Mouse (Mus musculus): Measurements from ENCODE around the gene Klf6.

DNA sequence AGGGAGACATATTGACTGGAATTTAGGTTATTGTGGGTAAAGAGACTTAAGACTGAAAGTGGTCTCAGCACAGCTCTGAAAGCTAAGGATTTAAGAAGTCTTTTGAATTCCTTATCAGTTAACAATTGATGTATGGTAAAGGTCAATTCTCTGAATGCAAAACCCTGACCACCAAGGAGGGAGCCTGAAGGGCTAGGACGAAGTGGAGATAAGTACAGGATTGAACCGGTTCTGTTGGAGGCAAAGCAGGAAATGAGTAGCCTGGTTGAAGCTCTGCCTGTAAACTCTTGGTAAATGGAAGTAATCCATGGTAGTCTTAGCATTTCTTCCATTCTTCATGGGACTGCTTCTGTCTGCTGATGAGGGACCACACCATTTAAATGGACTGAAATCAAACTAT is 17.5 kb upstream of the Klf6 start:
- TF ChIP-seq POLR2A (IDR thresholded peaks at IDR 0.05; ENCODE audit: borderline replicate concordance, extremely low read depth, insufficient read depth, insufficient read length, poor library complexity, severe bottlenecking) (no peak), CTCF (IDR thresholded peaks at IDR 0.05; ENCODE audit: borderline replicate concordance, extremely low read depth, insufficient read depth, insufficient read length) (no peak)

Data from brain, embryonic 14.5 days (tissue).